Mouse (Mus musculus): ENCODE measurements around the gene Immt. TPM values are rescaled to one million over a fixed set of nuclear protein-coding genes. Genes with fewer than 3 reads are reported as not detected.

The Immt gene
- 167 and 177 TPM in 2 replicates for polyA plus RNA-seq (2014; fragmentation: Nextera tagmentation; extraction: Ambion mirVana)

DNA sequence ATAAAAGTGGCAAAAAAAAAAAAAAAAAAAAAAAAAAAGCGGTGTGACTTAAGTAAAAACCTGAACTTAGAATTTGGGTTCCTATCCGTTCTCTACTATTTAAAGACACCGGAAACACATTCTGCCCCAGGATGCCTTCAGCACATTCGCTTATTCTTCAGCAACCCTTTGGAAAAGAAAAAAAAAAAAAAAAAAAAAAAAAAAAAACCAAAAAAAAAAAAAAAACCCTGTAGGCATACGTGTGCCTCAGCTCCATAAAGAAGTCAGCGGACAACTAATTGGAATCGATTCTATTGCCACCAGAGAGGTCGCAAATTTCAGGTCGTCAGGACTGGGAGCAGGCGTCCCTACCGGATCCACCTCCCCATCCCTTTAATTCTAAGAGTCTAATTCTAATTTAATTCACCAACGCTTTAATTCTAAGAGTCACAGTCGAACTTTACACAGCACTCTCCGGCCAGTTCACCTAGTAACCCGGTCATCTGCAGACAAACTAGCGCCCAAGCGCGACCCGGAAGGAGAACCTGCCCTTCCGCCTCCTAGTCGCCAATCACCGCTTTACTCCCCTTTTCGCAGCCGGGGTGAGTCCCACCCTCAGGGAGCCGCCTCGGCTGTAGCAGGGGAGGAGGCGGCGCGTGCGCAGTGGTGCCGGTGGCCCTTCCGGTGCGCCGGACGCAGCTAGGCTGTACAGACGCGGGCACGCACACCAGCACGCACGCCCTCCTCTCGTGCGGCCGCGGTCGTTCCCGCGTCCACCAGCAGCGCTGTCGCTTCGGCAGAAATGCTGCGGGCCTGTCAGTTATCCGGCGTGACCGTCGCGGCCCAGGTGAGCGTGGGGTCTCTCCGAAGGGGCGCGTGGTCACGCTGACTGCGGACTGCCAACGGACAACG, at the start of gene Immt:
TSS of gene Immt (plus strand) at position 642 of the 891 bp plus-strand sequence.
- Histone ChIP-seq H3K9ac (peak within 1 kb of the TSS; percentile 84), H3K9me3 (ENCODE audit: control insufficient read depth, low read length) (no peaks in the 10 kb centered on the region), H3K4me1 (replicated peaks; ENCODE audit: control insufficient read depth, insufficient read depth, low read length) (peaks cover 9% of the 10 kb centered on the region), H3K4me2 (replicated peaks) (peak within 1 kb of the TSS; percentile 84), H3K27ac (peak within 1 kb of the TSS; percentile 94), H3K27me3 (ENCODE audit: control insufficient read depth, insufficient read depth, low read length) (no peaks in the 10 kb centered on the region), H3K4me3 (replicated peaks; ENCODE audit: low read length) (peak within 1 kb of the TSS; percentile 89), H3K36me3 (replicated peaks; ENCODE audit: control insufficient read depth, insufficient read depth) (peaks cover 7% of the 10 kb centered on the region; the same call in 1 of the 2 replicates)
- DNase-seq (ENCODE audit: low spot score), result peak; percentile 97
- ATAC-seq (ENCODE audit: low FRiP score), result peak; percentile 99
- WGBS, result under 1% methylated on average over 64 of the region's 64 CpGs

GRCm38 (mm10) chr6:71783165-71783564, 48.0 kb upstream of the Immt start:
- Histone ChIP-seq H3K9me3 (ENCODE audit: control insufficient read depth, low read length) (no peaks in the 10 kb centered on the region), H3K27me3 (ENCODE audit: control insufficient read depth, insufficient read depth, low read length) (no peaks in the 10 kb centered on the region), H3K27ac (no peak overlapping the region), H3K4me2 (replicated peaks) (no peak overlapping the region), H3K4me1 (replicated peaks; ENCODE audit: control insufficient read depth, insufficient read depth, low read length) (no peaks in the 10 kb centered on the region), H3K4me3 (replicated peaks; ENCODE audit: low read length) (no peak overlapping the region), H3K9ac (no peak overlapping the region), H3K36me3 (replicated peaks; ENCODE audit: control insufficient read depth, insufficient read depth) (peaks cover 81% of the 10 kb centered on the region)
- DNase-seq (ENCODE audit: low spot score), result no peak
- no peak for ATAC-seq (ENCODE audit: low FRiP score)
- WGBS, result 89% methylated on average over 5 of the region's 5 CpGs

DNA sequence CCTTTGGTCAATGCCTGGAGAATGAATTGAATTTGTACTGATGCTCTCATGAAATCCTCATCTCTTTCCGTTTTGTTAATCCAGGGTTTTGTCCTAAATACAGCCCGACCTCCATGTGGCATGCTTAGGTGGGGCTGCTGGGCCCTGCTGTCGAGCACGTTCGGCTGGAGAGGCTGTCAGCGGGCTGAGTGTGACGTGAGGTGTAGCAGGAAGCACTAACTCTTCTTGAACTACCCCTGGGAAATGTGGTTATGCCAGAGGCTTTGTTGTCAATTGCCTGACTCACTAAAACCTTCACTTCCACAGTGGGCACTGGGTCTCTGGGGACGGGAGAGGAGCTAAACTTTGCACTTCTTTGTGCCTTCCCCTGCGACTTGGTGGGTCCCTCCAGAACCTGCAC, 42.8 kb upstream of the Immt start:
- DNase-seq (ENCODE audit: low spot score) (no peak), ATAC-seq (ENCODE audit: low FRiP score) (no peak)
- no peaks in the 10 kb centered on the region for H3K9me3 ChIP-seq (ENCODE audit: control insufficient read depth, low read length)
- no peak overlapping the region for H3K9ac ChIP-seq
- H3K4me3 ChIP-seq (replicated peaks; ENCODE audit: low read length), result no peak overlapping the region
- H3K27ac ChIP-seq, result no peak overlapping the region
- no peaks in the 10 kb centered on the region for H3K27me3 ChIP-seq (ENCODE audit: control insufficient read depth, insufficient read depth, low read length)
- WGBS, result 84% methylated on average over 9 of the region's 9 CpGs
- peaks cover 43% of the 10 kb centered on the region for H3K36me3 ChIP-seq (replicated peaks; ENCODE audit: control insufficient read depth, insufficient read depth)
- no peak overlapping the region for H3K4me2 ChIP-seq (replicated peaks)
- no peaks in the 10 kb centered on the region for H3K4me1 ChIP-seq (replicated peaks; ENCODE audit: control insufficient read depth, insufficient read depth, low read length)

DNA sequence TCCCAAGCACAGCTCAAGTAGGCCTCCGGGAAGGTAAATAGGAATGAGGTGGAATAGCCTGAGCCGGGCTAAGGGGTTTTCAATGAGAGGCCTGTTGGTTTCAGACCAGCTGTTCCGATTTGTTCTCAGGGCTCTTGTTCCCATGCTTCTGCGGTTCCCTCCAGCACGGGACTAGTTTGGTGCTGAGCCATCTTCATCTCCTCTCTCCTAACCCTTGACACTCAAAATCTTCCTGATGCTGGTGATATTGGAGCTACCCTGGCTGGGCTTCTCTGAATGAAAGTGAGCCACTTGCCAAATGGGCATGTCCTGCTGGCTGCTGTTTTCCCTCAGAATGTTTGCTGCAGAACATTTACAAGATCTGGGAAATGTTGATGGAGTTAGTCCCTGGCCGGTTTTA, 39.4 kb upstream of the Immt start:
- WGBS, result 83% methylated on average over 6 of the region's 6 CpGs
- Histone ChIP-seq H3K4me3 (replicated peaks; ENCODE audit: low read length) (no peak overlapping the region), H3K9ac (no peak overlapping the region), H3K4me2 (replicated peaks) (no peak overlapping the region), H3K36me3 (replicated peaks; ENCODE audit: control insufficient read depth, insufficient read depth) (peaks cover 40% of the 10 kb centered on the region), H3K27ac (no peak overlapping the region), H3K4me1 (replicated peaks; ENCODE audit: control insufficient read depth, insufficient read depth, low read length) (no peaks in the 10 kb centered on the region), H3K27me3 (ENCODE audit: control insufficient read depth, insufficient read depth, low read length) (no peaks in the 10 kb centered on the region), H3K9me3 (ENCODE audit: control insufficient read depth, low read length) (no peaks in the 10 kb centered on the region)
- ATAC-seq (ENCODE audit: low FRiP score) (no peak), DNase-seq (ENCODE audit: low spot score) (no peak)

- DNase-seq (ENCODE audit: low spot score) (no peak), ATAC-seq (ENCODE audit: low FRiP score) (no peak)
- H3K27me3 ChIP-seq (ENCODE audit: control insufficient read depth, insufficient read depth, low read length), result no peaks in the 10 kb centered on the region
- no peaks in the 10 kb centered on the region for H3K4me1 ChIP-seq (replicated peaks; ENCODE audit: control insufficient read depth, insufficient read depth, low read length)
- no peak overlapping the region for H3K9ac ChIP-seq
- no peak overlapping the region for H3K27ac ChIP-seq
- peaks cover 55% of the 10 kb centered on the region for H3K36me3 ChIP-seq (replicated peaks; ENCODE audit: control insufficient read depth, insufficient read depth)
- no peak overlapping the region for H3K4me2 ChIP-seq (replicated peaks)
- H3K4me3 ChIP-seq (replicated peaks; ENCODE audit: low read length), result no peak overlapping the region
- WGBS, result 92% methylated on average over 3 of the region's 3 CpGs
- no peaks in the 10 kb centered on the region for H3K9me3 ChIP-seq (ENCODE audit: control insufficient read depth, low read length)
These were observed 31.7 kb upstream of the Immt start for GRCm38 (mm10) chr6:71799391-71799790.

DNA sequence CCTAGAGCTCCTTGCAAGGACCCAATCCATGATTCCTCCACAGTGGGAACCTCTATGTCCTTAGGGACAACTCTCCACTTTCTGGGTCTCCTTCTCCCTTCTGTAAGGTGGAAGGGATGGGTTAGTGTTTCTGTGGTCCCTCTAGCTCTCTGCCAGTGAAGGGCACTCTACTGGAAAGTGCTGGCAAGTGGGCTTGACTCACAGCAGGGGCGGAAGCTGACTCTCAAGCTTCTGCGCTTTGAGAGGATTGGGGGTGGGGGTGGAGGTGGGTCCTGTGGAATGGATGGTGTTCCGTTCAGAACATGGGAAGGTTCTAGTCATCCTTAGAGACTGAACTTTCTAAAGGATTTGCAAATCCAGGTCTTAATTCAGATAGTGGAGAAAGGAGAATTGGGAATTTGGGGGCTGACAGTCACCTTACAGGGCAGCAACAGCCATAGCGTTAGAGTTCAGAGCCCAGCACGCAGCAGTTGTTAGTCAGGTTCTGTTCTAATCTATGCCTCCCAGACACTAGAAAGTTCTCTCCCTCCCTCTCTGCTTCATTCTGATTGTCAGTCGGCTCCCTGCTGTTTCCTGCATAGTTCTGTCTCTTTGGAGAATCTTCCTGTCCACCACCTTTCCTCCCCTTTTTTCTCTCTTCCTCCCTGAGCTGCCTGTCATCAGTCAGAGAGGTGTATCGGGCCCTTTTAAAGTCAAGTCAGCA, 30.0 kb upstream of the Immt start:
- no peaks in the 10 kb centered on the region for H3K4me1 ChIP-seq (replicated peaks; ENCODE audit: control insufficient read depth, insufficient read depth, low read length)
- H3K4me3 ChIP-seq (replicated peaks; ENCODE audit: low read length), result no peak overlapping the region
- ATAC-seq (ENCODE audit: low FRiP score) (no peak), DNase-seq (ENCODE audit: low spot score) (no peak)
- no peak overlapping the region for H3K27ac ChIP-seq
- H3K9ac ChIP-seq, result no peak overlapping the region
- no peaks in the 10 kb centered on the region for H3K9me3 ChIP-seq (ENCODE audit: control insufficient read depth, low read length)
- WGBS, result 58% methylated on average over 7 of the region's 7 CpGs
- H3K36me3 ChIP-seq (replicated peaks; ENCODE audit: control insufficient read depth, insufficient read depth), result peaks cover 52% of the 10 kb centered on the region
- H3K4me2 ChIP-seq (replicated peaks), result no peak overlapping the region
- H3K27me3 ChIP-seq (ENCODE audit: control insufficient read depth, insufficient read depth, low read length), result no peaks in the 10 kb centered on the region

DNA sequence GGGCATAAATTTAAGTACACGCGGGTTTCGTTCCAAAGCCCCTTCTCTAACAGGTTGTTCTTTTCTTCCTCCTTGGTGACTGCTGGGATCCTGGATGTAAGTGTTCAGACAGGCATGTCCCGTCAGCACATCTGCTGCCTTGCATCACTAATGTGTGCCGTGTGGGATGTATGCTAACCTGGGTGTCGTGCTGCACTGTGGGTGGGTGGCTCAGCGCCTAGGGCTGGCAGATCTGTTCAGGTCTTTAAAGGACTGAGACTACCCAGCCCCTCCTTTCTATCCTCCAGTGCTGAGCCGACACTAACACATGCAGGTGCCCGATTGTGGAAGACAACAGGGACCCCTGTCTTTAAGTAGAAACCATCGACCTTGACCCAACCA, 29.4 kb upstream of the Immt start:
- Histone ChIP-seq H3K36me3 (replicated peaks; ENCODE audit: control insufficient read depth, insufficient read depth) (peaks cover 51% of the 10 kb centered on the region), H3K27ac (no peak overlapping the region), H3K9ac (no peak overlapping the region), H3K9me3 (ENCODE audit: control insufficient read depth, low read length) (no peaks in the 10 kb centered on the region), H3K4me1 (replicated peaks; ENCODE audit: control insufficient read depth, insufficient read depth, low read length) (no peaks in the 10 kb centered on the region), H3K4me2 (replicated peaks) (no peak overlapping the region), H3K27me3 (ENCODE audit: control insufficient read depth, insufficient read depth, low read length) (no peaks in the 10 kb centered on the region), H3K4me3 (replicated peaks; ENCODE audit: low read length) (no peak overlapping the region)
- DNase-seq (ENCODE audit: low spot score) (no peak), ATAC-seq (ENCODE audit: low FRiP score) (no peak)
- WGBS, result 65% methylated on average over 10 of the region's 10 CpGs

- H3K9me3 ChIP-seq (ENCODE audit: control insufficient read depth, low read length), result no peaks in the 10 kb centered on the region
- no peak overlapping the region for H3K4me2 ChIP-seq (replicated peaks)
- peak; percentile 51; the same call in 1 of the 2 replicates for ATAC-seq (ENCODE audit: low FRiP score)
- no peak for DNase-seq (ENCODE audit: low spot score)
- WGBS, result 91% methylated on average over 1 of the region's 1 CpGs
- peak overlapping the region; percentile 59; the same call in 1 of the 2 replicates for H3K27ac ChIP-seq
- peaks cover 53% of the 10 kb centered on the region for H3K36me3 ChIP-seq (replicated peaks; ENCODE audit: control insufficient read depth, insufficient read depth)
- H3K4me3 ChIP-seq (replicated peaks; ENCODE audit: low read length), result no peak overlapping the region
- H3K4me1 ChIP-seq (replicated peaks; ENCODE audit: control insufficient read depth, insufficient read depth, low read length), result no peaks in the 10 kb centered on the region
- H3K9ac ChIP-seq, result no peak overlapping the region
- H3K27me3 ChIP-seq (ENCODE audit: control insufficient read depth, insufficient read depth, low read length), result no peaks in the 10 kb centered on the region
These were observed 27.5 kb upstream of the Immt start for GRCm38 (mm10) chr6:71803609-71804008.

DNA sequence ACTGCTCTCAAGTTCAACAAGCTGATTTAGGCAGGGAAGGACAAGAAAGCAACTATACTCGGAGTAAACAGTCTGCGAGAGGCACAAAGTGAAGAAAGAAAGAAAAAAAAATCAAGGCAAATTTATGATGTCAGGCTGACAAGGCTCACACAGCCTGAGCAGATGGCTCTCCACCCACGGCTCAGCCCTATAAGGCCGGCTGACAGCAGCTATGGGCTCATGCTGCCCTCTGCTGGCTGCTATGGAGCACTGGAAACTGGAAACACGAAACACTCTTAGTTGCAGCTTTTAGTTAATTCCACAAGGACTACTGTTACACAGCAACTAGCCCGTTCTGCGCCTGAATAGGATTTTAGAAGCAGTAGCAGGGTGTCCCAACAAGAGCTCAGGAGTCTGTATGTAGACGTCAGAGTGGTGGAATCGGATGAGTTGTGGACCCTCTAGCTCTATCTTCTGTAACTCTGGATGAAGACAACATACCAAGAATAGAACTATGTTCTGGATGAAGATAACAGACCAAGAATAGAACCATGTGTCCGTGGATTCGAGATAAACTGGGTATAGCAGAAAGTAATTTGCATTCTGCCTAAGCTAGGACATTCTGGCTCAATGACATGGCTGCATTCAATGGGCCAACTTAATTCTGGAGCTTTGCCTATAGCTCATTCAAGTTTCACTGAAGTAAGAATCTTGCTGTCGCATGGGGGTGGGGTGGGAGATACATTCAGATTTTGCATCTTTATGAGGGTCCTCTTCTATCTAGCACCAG, 26.9 kb upstream of the Immt start:
- 27% methylated on average over 12 of the region's 12 CpGs for WGBS
- Histone ChIP-seq H3K27ac (0 out of 2 replicates have a peak overlapping the region, but pooled peaks have one; percentile 59), H3K36me3 (replicated peaks; ENCODE audit: control insufficient read depth, insufficient read depth) (peaks cover 53% of the 10 kb centered on the region), H3K9me3 (ENCODE audit: control insufficient read depth, low read length) (no peaks in the 10 kb centered on the region), H3K27me3 (ENCODE audit: control insufficient read depth, insufficient read depth, low read length) (no peaks in the 10 kb centered on the region), H3K4me3 (replicated peaks; ENCODE audit: low read length) (no peak overlapping the region), H3K9ac (no peak overlapping the region), H3K4me2 (replicated peaks) (no peak overlapping the region), H3K4me1 (replicated peaks; ENCODE audit: control insufficient read depth, insufficient read depth, low read length) (no peaks in the 10 kb centered on the region)
- DNase-seq (ENCODE audit: low spot score) (peak; percentile 90), ATAC-seq (ENCODE audit: low FRiP score) (peak; percentile 88)
